ENCODE assay signal across 8 mouse cellular contexts in the genomic region with DNA sequence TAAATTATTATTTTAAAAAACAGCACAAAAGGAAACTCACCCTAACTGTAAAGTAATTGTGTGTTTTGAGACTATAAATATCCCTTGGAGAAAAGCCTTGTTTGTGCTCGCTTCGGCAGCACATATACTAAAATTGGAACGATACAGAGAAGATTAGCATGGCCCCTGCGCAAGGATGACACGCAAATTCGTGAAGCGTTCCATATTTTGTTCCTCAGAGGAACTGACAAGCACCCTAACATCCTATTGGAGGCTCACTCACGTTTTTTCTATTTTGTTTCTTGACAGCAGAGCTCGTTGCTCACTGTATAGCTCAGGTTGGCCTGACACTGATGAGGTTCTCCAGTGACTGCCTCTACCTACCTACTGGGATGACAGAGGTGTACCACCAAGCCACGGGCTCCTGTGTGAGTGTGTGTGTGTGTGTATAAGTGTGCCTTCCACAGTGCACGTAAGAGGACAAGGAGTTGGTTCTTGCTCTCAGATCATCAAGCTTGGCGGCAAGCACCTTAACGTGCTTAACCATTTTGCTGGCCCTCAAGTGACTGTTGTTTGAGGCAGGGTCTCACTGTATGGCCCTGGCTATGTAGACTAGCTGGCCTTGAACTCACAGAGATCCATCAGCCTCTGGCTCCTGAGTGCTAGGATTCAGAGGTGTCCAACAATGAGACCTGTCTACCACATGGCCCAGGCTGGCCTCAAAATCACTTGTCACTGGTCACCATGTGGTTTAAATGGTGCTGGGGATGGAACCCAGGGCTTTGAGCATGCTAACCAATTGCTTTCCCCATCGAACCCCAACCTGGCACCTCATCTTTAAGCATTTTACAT. TPM values are rescaled to one million over a fixed set of nuclear protein-coding genes. Genes with fewer than 3 reads are reported as not detected.
DNase-seq lines count a peak whose midpoint lies in the region; ATAC-seq lines count a peak whose summit lies in the region.

No protein-coding gene starts in this region.

- ATAC-seq in erythroid progenitor cell, adult 5-6 weeks (replicated peaks; ENCODE audit: low FRiP score, poor library complexity, severe bottlenecking): peak; percentile 17; the same call in 1 of the 2 replicates
- peak; percentile 30 for ATAC-seq in inflammation-experienced regulatory T-cells, adult 6 months
- ATAC-seq in neural tube, embryonic 14.5 days (ENCODE audit: low read depth): peak; percentile 61

- peak overlapping the region; percentile 61 for H3K4me3 ChIP-seq in neural tube, embryonic 14.5 days (ENCODE audit: low read depth, low read length)

- WGBS in neural tube, embryonic 14.5 days: 21% methylated on average over 14 of the region's 14 CpGs

- DNase-seq in layer of hippocampus, adult 11-12 months (ENCODE audit: low spot score): peak; percentile 58
- no peak for DNase-seq in layer of hippocampus, postnatal 25 days (ENCODE audit: extremely low spot score in 1 of 2, low spot score in 1 of 2)
- peak; percentile 86 for DNase-seq in MEL-GATA-1-ER (ENCODE audit: extremely low read depth, low read depth)
- DNase-seq in liver: peak; percentile 31
- no peak for DNase-seq in ovary, postnatal 14 days (ENCODE audit: low spot score)

- peaks cover 7% of the 10 kb centered on the region for H3K4me1 ChIP-seq in neural tube, embryonic 14.5 days (ENCODE audit: control insufficient read depth, insufficient read depth, low read length)

- peak overlapping the region; percentile 83 for H3K27ac ChIP-seq in neural tube, embryonic 14.5 days (ENCODE audit: low read depth, low read length)

- H3K4me2 ChIP-seq in neural tube, embryonic 14.5 days (ENCODE audit: low read depth, low read length): peak overlapping the region; percentile 36

- peak overlapping the region; percentile 90; the same call in 1 of the 2 replicates for H3K9ac ChIP-seq in neural tube, embryonic 14.5 days (replicated peaks; ENCODE audit: low read depth, low read length)

- H3K9me3 ChIP-seq in neural tube, embryonic 14.5 days (ENCODE audit: control insufficient read depth, low read length): no peaks in the 10 kb centered on the region

- no peaks in the 10 kb centered on the region for H3K27me3 ChIP-seq in neural tube, embryonic 14.5 days (ENCODE audit: control insufficient read depth, insufficient read depth, low read length)

- peaks cover 9% of the 10 kb centered on the region; the same call in 1 of the 2 replicates for H3K36me3 ChIP-seq in neural tube, embryonic 14.5 days (ENCODE audit: control insufficient read depth, insufficient read depth, low read length)

RNA-seq across cellular contexts. Expression of gene Med16, which starts 0.6 kb away (rescaled TPM):
- 10 to 100 TPM; 55.5 to 56.2 TPM for total RNA-seq in layer of hippocampus, postnatal 25 days (2021)
- 5.9 and 17.7 TPM in 2 replicates for total RNA-seq in erythroid progenitor cell, adult 5-6 weeks (2015; ENCODE audit: low replicate concordance)
- total RNA-seq in erythroid progenitor cell, adult 5-6 weeks (2017; ENCODE audit: low replicate concordance): 8.0 and 9.1 TPM in 2 replicates
- polyA plus RNA-seq in inflammation-experienced regulatory T-cells, adult 6 months (2017; shearing (Covaris generic)): 1 to 10 TPM; 5.7 to 7.9 (median 7.1) TPM
- polyA plus RNA-seq in neural tube, embryonic 14.5 days (2014; fragmentation: Nextera tagmentation; extraction: Ambion mirVana): 33.2 and 38.7 TPM in 2 replicates

RNA-seq across cellular contexts. Expression of gene Gm26602, which starts 1.3 kb away (rescaled TPM):
- total RNA-seq in layer of hippocampus, postnatal 25 days (2021): not detected
- total RNA-seq in erythroid progenitor cell, adult 5-6 weeks (2015; ENCODE audit: low replicate concordance): not detected in 2 replicates
- 22.8 TPM in 1 of 2 replicates, not detected in the other for total RNA-seq in erythroid progenitor cell, adult 5-6 weeks (2017; ENCODE audit: low replicate concordance)
- polyA plus RNA-seq in inflammation-experienced regulatory T-cells, adult 6 months (2017; shearing (Covaris generic)): 1 to 10 TPM in 1 of 3 experiments, not detected in 2; 5.5 TPM
- 5.9 and 9.1 TPM in 2 replicates for polyA plus RNA-seq in neural tube, embryonic 14.5 days (2014; fragmentation: Nextera tagmentation; extraction: Ambion mirVana)

RNA-seq across cellular contexts. Expression of gene Kiss1r, which starts 7.5 kb away (rescaled TPM):
- total RNA-seq in layer of hippocampus, postnatal 25 days (2021): 1 to 10 TPM; 6.6 to 6.7 TPM
- total RNA-seq in erythroid progenitor cell, adult 5-6 weeks (2015; ENCODE audit: low replicate concordance): not detected in 2 replicates
- total RNA-seq in erythroid progenitor cell, adult 5-6 weeks (2017; ENCODE audit: low replicate concordance): not detected in 2 replicates
- not detected for polyA plus RNA-seq in inflammation-experienced regulatory T-cells, adult 6 months (2017; shearing (Covaris generic))
- 2.2 and 2.3 TPM in 2 replicates for polyA plus RNA-seq in neural tube, embryonic 14.5 days (2014; fragmentation: Nextera tagmentation; extraction: Ambion mirVana)

RNA-seq across cellular contexts. Expression of gene R3hdm4, which starts 11.7 kb away (rescaled TPM):
- 100 to 1,000 TPM; 428 to 450 TPM for total RNA-seq in layer of hippocampus, postnatal 25 days (2021)
- total RNA-seq in erythroid progenitor cell, adult 5-6 weeks (2015; ENCODE audit: low replicate concordance): 60.2 and 65.4 TPM in 2 replicates
- total RNA-seq in erythroid progenitor cell, adult 5-6 weeks (2017; ENCODE audit: low replicate concordance): 37.4 and 45.8 TPM in 2 replicates
- polyA plus RNA-seq in inflammation-experienced regulatory T-cells, adult 6 months (2017; shearing (Covaris generic)): 100 to 1,000 TPM in 1 of 3 experiments, 10 to 100 TPM in 2; 96.5 to 106 (median 96.9) TPM
- 253 and 265 TPM in 2 replicates for polyA plus RNA-seq in neural tube, embryonic 14.5 days (2014; fragmentation: Nextera tagmentation; extraction: Ambion mirVana)

RNA-seq across cellular contexts. Expression of gene Arid3a, which starts 17.5 kb away (rescaled TPM):
- total RNA-seq in layer of hippocampus, postnatal 25 days (2021): 1 to 10 TPM; 4.6 to 6.9 TPM
- total RNA-seq in erythroid progenitor cell, adult 5-6 weeks (2015; ENCODE audit: low replicate concordance): 4.2 and 9.7 TPM in 2 replicates
- total RNA-seq in erythroid progenitor cell, adult 5-6 weeks (2017; ENCODE audit: low replicate concordance): 4.8 and 8.6 TPM in 2 replicates
- 1 to 10 TPM; 2.1 to 3.5 (median 2.4) TPM for polyA plus RNA-seq in inflammation-experienced regulatory T-cells, adult 6 months (2017; shearing (Covaris generic))
- polyA plus RNA-seq in neural tube, embryonic 14.5 days (2014; fragmentation: Nextera tagmentation; extraction: Ambion mirVana): 3.3 and 5.1 TPM in 2 replicates

Comparison
In these comparisons a context has a peak if more than half of its experiments do, and no peak if none do; other contexts are left out.
1. DNase-seq: peak in layer of hippocampus, adult 11-12 months (single experiment), MEL-GATA-1-ER (single experiment) and liver (single experiment); none in layer of hippocampus, postnatal 25 days (0 of 2) and ovary, postnatal 14 days (single experiment).
2. RNA of gene Kiss1r, which starts 7.5 kb away (total RNA-seq): 6.6 to 6.7 TPM in layer of hippocampus, postnatal 25 days; not detected in erythroid progenitor cell, adult 5-6 weeks; every median in the first group is over 4 times any median in the second.
3. Peak in every context shown above with its lines, with median percentiles within 50 percentile points of each other: ATAC-seq.